Mouse (Mus musculus) lung, adult 2 months (tissue): ENCODE measurements around the gene Tspan3. TPM values are rescaled to one million over a fixed set of nuclear protein-coding genes. Genes with fewer than 3 reads are reported as not detected.

Experiments used
- DNase-seq: peaks from one replicate; pipeline ENCODE4 v3.0.0; 2022
- H3K4me1 ChIP-seq: fragments of 200-500 bp; 2 replicates; pipeline ENCODE4 v1.6.1; 2011; ENCODE audit warnings: low read length; ENCODE audit not compliant: control insufficient read depth, insufficient read depth
- H3K4me3 ChIP-seq: fragments of 200-500 bp; replicated peaks from 2 replicates; pipeline ENCODE3; 2011; ENCODE audit warnings: low read depth, mild to moderate bottlenecking, control low read depth, low read length; ENCODE audit errors: extremely low read depth
- CTCF ChIP-seq: fragments of 200-500 bp; IDR thresholded peaks from 2 replicates; pipeline ENCODE4 v1.5.1; 2011; ENCODE audit warnings: mild to moderate bottlenecking, low read length, control low read depth; ENCODE audit not compliant: insufficient read depth
- POLR2A ChIP-seq: fragments of 200-500 bp; IDR thresholded peaks from 2 replicates; pipeline ENCODE4 v1.6.1; 2011; ENCODE audit warnings: low read depth, mild to moderate bottlenecking, control low read depth, low read length, borderline replicate concordance; ENCODE audit errors: extremely low read depth
- WGBS: fragments of 180-500 bp; shearing (Covaris S2); methylation state at CpG from one replicate; pipeline ENCODE4 v1.1.7; 2018; 5-methylcytosine and 5-hydroxymethylcytosine counted together
- polyA plus RNA-seq: library from polyadenylated mRNA; depleted of rRNA; stranded (reverse); fragments of >200 nt; gene quantifications from 2 replicates; pipeline ENCODE4 v1.2.3, GENCODE M21; 2012

Gene Tspan3
- polyA plus RNA-seq, 1 experiment: 109 TPM

DNA sequence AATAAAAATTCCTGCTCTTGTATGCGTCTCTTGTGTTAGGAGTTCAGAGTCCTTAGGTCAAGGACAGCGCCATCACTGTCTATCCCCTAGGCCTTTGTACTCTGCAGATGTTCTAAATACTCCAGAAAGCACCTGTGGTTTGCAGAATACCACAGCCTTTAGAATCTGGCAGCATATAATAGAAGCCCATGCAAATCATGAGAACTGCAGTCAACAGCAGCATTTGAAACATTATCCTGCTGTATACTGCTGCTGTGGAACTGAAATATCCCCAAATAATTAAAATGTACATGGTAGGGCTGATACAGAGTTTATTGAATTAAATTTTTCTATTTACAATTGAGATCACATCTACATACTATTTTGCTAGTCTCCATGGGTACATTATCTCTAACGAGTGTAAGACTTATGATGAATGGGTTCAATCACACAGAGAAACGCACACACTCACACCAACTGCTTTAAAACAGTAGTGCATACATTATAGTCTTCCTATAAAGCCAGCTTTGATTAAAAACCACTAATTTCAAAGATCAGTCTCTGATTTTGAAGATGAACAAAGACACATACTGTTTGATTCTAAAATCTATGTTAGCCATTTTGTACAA, 29.6 kb downstream of the Tspan3 start:
- no peak overlapping the region for H3K4me3 ChIP-seq
- 90% methylated on average over 4 of the region's 4 CpGs for WGBS

GRCm38 (mm10) chr9:56134614-56135013, 30.7 kb downstream of the Tspan3 start:
- H3K4me3 ChIP-seq: no peak overlapping the region
- WGBS: 51% methylated on average over 4 of the region's 4 CpGs
- TF ChIP-seq POLR2A (no peak), CTCF (no peak)
- no peaks in the 10 kb centered on the region for H3K4me1 ChIP-seq
- no peak for DNase-seq

More for the DNA sequence above, 29.6 kb downstream of the Tspan3 start:
- H3K4me1 ChIP-seq: no peaks in the 10 kb centered on the region
- TF ChIP-seq CTCF (no peak), POLR2A (no peak)
- DNase-seq: no peak

DNA sequence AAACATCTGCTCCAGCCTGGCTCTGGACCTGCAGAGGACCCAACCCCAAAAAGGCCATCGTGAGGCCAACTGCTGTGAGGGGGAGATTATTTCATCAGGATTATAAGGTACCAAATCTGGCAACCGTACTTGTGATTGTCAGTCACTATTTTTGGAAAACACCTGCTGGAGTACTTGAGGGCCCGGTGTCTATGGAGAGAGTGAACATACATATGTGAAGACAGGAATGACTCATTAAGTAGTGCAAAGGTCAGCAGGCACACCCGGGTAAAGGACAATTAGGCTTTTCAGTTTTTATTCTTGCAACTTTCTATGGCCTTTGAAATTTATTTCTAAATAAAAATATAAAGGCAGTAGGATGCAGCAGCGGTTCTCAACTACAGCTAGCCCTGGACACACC, 31.3 kb downstream of the Tspan3 start:
- no peak overlapping the region for H3K4me3 ChIP-seq
- no peak for TF ChIP-seq CTCF
- TF ChIP-seq POLR2A: no peak
- no peaks in the 10 kb centered on the region for H3K4me1 ChIP-seq
- WGBS: 76% methylated on average over 5 of the region's 5 CpGs
- DNase-seq: no peak

GRCm38 (mm10) chr9:56131813-56132525, 33.3 kb downstream of the Tspan3 start:
- Histone ChIP-seq H3K4me3 (no peak overlapping the region), H3K4me1 (no peaks in the 10 kb centered on the region)
- no peak for DNase-seq
- TF ChIP-seq CTCF (no peak), POLR2A (no peak)
- 54% methylated on average over 10 of the region's 10 CpGs for WGBS

DNA sequence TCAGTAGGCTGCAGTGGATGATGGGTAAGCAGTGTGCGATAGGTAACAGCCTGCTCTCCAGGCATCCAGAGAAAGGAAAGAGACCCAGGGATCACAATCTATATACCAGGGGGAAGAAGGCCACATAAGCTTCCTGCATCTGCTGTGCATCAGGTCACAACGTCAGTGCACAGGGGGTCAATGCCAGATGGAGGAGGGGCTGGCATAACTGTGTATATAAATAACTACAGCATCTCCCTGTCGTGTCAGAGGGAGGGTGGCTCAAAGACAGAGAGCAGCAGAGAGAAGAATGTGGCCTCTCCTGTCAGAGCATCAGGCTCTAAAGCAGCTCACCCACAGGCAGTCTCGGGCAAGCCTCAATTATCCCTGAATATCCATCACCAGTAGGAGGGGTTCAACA, 34.7 kb downstream of the Tspan3 start:
- 54% methylated on average over 4 of the region's 4 CpGs for WGBS
- no peak for TF ChIP-seq POLR2A
- no peak for TF ChIP-seq CTCF
- no peak for DNase-seq
- Histone ChIP-seq H3K4me1 (no peaks in the 10 kb centered on the region), H3K4me3 (no peak overlapping the region)

DNA sequence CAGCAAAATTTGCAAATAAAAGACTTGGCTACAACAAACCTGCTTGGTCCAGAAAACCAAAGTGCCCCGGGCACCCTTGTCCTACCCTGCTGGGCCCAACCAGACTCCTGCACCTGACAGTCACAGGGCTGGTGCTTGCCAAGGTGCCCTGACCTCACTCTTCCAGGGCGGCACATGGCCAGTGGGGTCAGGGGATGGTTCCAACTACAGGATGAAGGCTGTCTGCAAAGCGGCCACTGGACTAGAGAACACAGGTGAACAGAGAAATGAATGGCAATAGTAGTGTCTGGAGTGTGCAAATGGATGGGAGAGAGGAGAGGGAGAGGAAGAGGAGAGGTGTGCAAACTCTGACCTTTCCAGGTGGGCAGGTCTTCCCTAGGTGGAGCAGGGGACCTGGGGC, 35.3 kb downstream of the Tspan3 start:
- TF ChIP-seq CTCF: no peak
- TF ChIP-seq POLR2A: no peak
- WGBS: 82% methylated on average over 3 of the region's 3 CpGs
- DNase-seq: no peak
- no peak overlapping the region for H3K4me3 ChIP-seq
- no peaks in the 10 kb centered on the region for H3K4me1 ChIP-seq

- 69% methylated on average over 9 of the region's 9 CpGs for WGBS
Measured at GRCm38 (mm10) chr9:56128331-56128730, 36.9 kb downstream of the Tspan3 start.

GRCm38 (mm10) chr9:56126453-56127173, 38.7 kb downstream of the Tspan3 start:
- WGBS: 78% methylated on average over 16 of the region's 16 CpGs
- Histone ChIP-seq H3K4me3 (no peak overlapping the region), H3K4me1 (no peaks in the 10 kb centered on the region)
- no peak for TF ChIP-seq POLR2A
- no peak for TF ChIP-seq CTCF
- DNase-seq: no peak

More at GRCm38 (mm10) chr9:56128331-56128730, 36.9 kb downstream of the Tspan3 start:
- TF ChIP-seq POLR2A: no peak
- TF ChIP-seq CTCF: no peak
- DNase-seq: no peak
- Histone ChIP-seq H3K4me3 (no peak overlapping the region), H3K4me1 (no peaks in the 10 kb centered on the region)

GRCm38 (mm10) chr9:56124561-56124960, 40.7 kb downstream of the Tspan3 start:
- no peak for TF ChIP-seq POLR2A
- no peak for TF ChIP-seq CTCF
- Histone ChIP-seq H3K4me1 (no peaks in the 10 kb centered on the region), H3K4me3 (no peak overlapping the region)
- 38% methylated on average over 11 of the region's 11 CpGs for WGBS
- DNase-seq: no peak
